Mouse (Mus musculus) right cerebral cortex, postnatal 4 days (tissue): Measurements from ENCODE around the gene Ncf1.

ENCODE experiments used
- DNase-seq: peaks from one replicate; pipeline ENCODE4 v3.0.0-alpha.2; 2022

Gene Ncf1

DNA sequence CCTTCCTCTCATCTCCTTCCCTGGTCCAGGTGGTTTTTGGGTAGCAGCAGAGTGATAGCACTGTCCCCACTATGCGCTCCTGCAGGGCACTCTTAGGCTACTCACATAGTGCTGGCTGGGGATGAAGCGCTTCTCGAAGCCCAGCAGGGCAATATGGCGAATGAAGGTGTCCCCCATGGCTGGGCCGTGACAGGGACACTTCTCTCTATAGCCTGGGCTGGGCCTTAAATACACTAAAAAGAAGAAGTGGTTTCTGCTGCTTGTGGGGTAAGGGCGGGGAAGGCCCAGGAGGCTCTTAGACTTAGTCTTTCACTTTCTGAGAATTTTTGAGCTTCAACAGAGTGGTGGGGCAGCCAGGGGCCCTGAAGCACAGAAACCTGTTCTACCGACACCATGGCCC is at the start of gene Ncf1:
Ncf1 (minus strand) TSS at position 235 of the 400 bp plus-strand sequence.
- no peak for DNase-seq

DNA sequence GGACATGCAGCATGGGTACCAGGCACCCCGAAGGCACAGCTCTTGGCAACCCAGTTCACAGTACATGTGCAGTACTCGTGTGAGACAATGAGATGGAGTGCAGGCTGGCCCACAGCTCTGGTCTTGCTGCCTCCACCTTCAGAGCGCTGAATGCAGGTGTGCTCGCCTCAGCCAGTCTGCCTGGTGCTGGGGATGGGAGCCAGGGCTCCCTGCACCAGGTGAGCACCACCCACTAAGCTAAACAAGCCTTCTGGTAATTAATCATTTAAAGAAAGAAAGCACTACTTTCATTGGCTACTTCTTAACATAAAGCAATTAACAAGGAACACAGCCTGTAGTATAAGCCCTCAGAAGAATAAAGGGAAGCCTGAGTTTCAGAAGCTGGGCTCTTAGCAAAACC is 47.7 kb upstream of the Ncf1 start:
- no peak for DNase-seq

DNA sequence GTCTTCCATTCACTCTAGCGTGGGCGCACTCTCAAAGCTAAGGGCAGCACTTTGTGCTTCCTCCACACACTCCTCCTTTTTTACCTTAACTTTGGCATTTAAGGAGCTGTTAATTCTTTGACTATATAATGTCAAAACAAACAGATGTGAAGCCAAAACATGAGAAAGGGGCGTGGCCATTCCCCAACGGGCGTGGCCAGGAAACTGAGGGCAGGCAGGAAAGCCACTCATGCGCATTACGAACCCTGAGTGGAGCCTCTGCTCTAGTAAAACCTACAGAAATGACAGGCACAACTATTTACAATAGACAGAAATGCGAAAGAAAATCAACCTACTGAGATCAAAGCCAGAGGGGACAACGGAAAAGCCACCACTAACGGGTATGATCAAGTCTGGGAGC is 46.1 kb upstream of the Ncf1 start:
- no peak for DNase-seq

DNA sequence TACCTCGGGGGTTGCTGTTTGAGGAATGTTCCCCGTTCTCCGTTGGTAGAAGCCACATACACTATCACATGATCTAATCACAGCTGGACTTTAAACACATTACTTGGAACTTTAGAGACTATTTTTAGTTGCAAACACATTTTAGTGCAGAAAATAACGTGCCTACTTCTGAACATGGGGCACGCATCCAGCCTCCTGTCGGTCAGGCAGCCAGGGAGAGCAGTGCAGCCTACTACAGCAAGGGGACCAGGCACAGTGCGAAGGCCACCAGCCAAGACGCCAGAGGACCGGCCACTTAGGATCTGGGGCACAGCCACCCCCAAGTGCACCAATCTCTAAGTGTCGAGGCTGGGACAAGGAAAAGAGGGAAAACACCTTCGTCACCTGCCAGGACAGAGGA is 45.6 kb upstream of the Ncf1 start:
- peak; percentile 22 for DNase-seq

DNA sequence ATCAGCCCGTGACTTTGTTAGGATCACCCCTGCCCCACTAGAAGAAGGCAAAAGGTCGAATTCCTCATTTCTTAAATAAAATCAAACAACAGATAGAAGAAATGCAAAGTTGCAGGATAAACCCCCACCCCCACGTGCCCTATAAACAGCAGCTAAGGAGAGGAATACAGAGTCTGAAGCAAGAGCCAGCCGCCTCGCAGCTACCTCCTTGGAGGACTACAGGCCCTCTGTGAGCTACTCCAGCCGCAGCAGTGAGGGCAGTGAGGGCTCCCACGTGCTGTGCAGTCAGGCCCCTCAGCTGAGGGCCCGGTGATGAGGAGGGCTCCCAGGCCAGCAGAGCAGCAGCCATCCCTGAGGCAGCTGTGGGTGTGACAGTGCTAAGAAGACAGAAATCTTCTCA is 44.3 kb upstream of the Ncf1 start:
- no peak for DNase-seq

DNA sequence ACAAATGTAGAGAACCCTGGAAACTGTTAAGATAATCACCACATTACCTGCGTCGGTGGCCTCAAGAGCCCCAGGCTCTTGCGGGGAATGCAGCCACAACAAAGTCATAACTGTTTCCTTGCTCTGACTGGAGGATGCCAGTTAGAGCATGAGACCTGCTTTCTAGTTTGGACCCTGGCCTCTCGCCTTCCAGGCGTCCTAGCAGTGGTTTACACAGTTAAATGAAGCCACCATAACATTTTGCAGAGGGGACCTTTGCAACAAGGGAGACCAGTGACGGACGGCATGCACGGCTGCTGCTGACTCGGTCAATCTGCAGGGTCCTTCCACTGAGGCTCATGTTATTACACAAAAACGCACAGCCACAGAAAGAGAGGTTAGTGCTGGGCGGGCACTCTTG is 43.3 kb upstream of the Ncf1 start:
- no peak for DNase-seq

DNA sequence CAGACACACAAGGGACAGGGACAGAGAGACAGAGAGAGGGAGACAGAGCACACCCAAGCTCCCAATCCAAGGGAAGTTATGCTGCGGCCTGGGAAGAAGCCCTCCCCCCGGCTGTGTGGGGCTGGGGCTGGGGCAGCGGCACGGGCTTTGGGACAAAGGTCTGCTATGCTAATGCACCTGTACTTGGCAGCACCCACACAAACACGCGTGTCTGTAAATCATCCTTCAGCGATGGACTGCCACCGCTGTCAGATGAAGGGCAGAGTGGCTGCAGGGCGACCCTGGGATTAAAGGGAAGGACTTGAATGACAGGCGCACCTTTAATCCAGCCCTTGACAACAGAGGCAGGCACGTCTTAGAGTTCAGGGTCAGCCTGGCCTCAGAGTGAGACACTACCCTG is 42.0 kb upstream of the Ncf1 start:
- no peak for DNase-seq

DNA sequence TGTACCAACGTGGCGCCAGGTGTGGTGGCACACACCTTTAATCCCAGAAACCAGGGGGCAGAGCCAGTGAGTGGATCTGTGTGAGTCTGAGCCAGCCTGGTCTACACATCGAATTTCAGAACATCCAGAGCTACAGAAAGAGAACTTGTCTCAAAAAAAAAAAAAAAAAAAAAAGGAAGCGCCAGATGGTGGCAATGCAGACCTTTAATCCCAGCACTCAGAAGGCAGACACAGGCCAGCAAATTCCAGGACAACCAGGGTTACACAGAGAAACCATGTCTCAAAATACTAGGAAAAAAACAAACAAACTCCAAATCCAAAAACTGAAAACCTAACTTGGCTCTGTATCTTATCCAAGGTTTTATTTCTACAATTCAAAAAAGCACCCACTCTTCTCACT is 41.1 kb upstream of the Ncf1 start:
- DNase-seq = no peak

DNA sequence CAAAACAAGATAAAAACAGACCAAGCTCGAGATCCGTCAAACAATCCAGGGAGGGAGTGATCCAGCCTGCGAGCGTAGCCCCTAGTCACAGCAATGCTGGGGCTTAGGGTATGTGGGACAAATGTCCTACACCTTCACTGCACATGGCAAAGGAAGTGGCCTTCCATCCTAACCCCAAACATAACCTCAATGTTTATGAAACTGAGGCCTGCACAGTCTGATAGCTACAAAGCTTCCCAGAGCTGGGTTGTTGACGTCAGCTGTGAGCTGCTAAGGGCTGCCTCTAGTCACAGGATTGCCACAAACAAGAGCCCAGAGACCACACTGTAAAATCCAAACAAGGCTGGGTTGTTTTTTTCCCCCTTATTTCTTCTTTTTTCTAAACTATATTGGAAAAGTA is 40.3 kb upstream of the Ncf1 start:
- DNase-seq = no peak

DNA sequence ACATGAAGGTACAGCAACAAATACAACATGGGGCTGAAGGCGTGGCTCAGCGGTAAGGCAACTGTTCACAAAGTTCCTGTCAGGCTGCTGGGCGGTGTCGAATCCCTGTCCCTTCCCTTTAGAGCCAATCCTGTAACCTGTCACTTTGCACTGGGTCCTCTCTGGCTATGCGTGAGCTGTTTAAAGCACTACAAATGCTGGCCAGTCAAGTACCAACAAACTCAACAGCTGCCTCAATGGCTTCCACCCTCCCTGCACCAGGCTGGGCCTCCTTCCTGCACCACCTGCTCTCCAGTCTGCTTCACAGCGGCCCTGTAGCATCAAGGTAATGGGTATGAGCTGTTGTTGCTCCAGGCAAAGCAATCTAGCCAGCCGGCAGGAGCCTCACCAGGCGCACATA is 39.3 kb upstream of the Ncf1 start:
- DNase-seq = no peak

DNA sequence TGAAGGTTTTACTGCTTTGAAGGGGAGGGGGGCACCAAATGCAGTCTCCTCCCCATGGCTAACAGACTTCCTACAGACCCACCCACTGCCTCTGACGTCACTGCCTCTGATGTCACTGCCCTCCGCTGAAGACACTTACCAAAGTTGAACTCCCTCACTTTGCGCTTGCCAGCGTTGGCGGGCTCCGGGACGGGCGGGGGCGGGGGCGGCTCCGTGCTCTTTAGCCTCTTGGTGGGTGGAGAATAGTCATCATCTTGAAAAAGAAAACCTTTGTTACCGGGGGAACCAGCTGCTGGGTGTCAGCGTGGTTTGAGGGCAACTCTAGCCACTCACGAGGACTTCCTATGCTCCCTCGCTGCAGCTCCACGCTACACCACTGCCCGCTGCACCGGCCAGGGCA is 37.0 kb upstream of the Ncf1 start:
- no peak for DNase-seq

DNA sequence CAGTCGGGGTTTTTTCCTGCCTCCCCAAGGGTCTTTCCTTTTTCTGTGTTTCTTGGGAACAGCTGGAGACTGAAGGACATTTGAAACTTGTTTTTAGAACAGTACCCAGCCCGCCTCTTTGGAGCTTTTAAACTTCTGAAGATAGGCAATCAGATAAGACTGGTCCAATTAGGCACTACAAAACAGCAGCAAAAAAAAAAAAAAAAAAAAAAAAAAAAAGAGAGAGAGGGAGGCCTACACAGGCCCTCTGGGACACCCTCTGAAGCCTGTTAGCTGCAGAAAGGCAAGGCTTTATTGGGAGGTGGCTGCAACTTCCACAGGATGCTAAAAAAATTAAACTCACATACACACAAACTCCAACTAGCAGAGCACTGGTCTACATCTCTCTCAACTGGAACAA is 36.5 kb upstream of the Ncf1 start:
- no peak for DNase-seq

DNA sequence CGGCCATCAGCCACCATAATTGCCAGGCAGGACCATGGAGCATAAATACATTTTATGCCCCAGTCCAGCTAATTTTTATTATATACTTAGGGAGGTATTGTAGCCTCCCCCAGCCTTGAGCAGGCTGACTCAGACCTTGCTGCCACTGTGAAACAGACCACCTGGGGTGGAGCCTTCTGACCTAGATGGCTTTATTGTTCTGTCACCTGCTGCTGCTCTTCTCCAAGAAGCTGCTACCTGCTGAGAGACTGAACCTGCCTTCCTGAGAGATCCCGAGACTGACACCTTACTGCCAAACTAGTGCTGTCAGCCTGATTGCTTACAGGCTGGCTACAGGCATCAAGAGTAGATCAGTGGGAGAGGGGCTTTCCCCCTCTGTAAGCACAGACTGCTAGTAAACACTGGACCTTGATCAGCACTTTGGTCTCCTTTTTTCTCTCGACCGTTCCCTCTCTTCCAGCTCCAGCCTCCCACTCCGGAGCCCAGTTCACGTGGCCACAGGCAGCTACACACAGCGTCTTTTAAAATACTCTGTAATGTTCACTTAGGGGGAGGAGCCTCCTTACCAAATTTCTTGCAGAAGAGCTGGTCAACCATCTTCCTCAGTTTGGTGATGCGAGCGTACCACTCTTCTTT is 30.7 kb upstream of the Ncf1 start:
- no peak for DNase-seq

DNA sequence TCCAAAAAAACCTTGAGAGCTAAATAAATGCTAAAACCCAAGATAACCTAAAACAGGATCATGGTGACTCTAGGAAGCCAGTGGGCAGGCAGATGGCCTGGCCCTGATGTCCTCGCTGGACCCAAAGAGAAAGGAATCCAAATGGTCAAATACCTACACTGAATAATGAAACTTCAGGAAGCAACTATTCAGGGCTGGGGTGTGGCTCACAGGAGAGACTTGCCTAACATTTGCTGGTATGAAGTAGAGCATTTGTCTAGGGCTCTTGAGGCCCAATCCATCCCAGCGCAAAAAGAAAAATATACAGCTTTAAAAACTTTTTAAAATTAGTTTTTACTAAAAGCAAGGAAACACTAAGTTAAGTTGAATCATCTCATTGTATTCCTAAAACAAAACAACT is 29.5 kb upstream of the Ncf1 start:
- no peak for DNase-seq

DNA sequence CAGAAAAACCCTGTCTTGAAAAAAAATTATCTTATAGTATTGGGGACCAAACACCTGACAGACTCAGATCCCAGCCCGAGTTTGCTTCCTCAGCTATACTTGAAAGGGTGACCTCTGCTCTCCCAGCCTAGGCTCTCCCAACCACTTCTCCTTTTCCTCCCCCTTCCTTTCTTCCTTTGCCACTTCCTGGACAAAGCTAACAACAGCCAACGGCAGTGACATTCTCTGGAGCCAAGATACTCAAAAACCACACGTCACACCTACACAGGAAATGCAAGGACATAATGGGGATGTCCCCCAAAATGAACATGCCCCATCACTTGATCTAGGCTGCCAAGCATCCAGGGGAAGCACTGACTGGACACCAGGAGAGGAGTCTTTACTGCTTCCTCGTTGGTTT is 29.0 kb upstream of the Ncf1 start:
- DNase-seq = no peak

DNA sequence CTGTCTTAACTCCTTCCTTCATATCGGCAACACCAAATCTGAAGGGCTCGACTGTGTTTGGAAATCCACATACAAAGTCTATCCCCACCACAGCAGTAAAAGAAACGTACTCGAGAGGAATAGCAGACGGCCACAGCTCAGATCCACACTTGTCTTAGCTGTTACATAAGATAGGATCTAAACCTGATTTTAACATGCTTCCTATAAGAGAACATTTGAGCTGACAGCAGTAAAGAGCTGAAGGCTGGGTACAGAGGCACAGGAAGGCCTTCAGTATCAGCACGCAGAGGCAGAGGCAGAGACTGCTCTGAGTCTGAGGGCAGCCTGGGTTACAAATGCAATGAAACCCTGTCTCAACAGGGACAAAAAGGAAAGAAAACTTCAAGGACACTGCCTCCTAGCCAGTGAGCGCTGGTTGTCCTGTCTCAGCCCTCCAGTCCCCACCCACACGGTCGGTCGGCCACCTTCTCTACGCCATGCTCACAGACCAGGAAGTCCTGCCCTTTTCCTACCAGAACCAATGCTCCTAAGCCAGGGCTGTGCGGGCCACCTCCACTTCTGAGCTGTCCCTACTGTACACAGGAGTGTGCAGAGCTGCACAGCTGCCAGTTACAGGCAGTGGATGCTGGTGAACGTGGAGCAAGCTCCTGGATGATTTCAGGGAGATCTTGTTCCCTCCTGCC is 28.1 kb upstream of the Ncf1 start:
- no peak for DNase-seq

DNA sequence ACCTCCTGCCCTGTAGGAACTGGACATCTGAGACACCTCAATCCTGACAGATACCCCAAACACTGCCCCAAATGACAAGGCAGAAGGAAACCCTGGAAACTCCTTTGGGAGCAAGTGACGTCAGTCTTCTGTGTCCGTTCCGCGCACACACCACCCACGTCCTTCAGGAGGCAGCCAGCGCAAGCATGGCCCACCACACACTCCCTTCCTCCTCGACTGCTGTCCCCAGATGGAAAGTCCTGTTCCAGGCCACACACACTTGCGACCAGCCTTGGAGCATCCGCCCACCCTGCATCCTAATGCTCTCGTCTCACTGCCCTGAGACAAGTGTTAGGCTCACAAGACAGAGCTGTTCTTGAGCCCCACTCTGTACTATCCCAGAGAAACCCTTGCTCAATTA is 25.9 kb upstream of the Ncf1 start:
- DNase-seq = no peak

DNA sequence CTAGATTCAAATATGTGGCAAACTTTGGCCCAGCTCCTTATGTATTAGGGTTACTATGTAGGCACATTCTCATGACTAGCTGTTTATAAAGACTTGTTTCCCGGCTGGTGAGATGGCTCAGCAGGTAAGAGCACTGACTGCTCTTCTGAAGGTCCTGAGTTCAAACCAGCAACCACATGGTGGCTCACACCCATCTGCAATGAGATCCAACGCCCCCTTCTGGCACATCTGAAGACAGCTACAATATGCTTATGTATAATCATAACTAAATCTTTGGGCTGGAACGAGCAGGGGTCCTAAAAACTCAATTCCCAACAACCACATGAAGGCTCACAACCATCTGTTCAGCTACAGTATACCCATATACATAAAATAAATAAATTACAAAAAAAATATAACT is 24.4 kb upstream of the Ncf1 start:
- no peak for DNase-seq

DNA sequence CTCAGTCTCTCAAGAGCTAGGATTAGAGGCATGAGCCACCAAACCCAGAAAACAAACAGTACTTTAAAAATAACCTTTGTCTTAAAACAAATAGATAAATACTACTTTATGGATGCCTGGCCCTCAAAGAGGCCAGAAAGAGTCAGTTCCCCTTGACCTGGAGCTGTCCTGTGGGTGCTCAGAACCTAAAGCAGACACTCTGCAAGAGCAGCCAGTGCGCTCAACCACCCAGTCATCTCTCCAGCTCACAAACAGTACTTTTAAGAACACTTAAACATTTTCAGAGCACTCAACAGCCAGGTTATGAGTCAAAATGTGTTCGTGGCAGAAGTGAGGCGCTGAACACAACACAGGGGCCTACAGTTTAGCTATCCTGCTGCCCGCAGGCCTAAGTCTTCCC is 21.7 kb upstream of the Ncf1 start:
- DNase-seq = no peak

DNA sequence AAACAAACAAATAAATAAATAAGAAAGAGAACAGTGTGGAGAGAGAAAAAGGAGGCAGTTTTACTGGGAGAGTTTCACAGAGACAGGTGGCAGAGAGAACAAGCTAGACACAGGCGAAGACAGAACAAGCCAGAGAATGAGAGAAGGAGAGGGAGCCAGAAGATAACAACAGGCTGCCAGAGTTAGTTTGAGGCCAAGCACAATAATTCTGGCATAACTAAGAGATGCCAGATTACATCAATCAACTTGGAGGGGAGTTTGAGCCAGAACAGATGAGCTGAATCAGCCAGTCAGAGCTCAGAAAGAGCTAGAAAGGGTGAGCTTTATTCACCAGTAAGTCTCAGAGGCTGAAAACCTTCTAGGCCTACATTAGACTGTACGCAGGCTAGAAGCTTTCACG is 21.2 kb upstream of the Ncf1 start:
- DNase-seq = no peak

DNA sequence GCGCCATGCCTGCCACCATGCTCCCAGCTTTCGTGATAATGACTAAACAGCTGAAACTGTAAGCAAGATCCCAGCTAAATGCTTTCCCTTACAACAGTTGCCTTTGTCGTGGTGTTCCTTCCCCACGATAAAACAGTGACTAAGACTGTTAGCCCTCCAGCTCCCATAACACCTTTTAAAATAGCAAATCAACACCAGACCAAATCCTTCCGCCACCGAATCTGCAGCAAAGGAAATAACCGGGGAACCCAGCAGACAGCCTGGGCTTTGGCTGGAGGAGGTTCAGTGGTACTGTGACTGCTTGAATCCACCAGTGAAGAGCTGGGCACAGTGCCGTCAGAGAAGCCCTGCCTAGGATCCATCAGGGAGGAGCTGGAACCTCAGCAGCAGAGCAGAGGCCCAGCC is 19.8 kb upstream of the Ncf1 start:
- DNase-seq = no peak

DNA sequence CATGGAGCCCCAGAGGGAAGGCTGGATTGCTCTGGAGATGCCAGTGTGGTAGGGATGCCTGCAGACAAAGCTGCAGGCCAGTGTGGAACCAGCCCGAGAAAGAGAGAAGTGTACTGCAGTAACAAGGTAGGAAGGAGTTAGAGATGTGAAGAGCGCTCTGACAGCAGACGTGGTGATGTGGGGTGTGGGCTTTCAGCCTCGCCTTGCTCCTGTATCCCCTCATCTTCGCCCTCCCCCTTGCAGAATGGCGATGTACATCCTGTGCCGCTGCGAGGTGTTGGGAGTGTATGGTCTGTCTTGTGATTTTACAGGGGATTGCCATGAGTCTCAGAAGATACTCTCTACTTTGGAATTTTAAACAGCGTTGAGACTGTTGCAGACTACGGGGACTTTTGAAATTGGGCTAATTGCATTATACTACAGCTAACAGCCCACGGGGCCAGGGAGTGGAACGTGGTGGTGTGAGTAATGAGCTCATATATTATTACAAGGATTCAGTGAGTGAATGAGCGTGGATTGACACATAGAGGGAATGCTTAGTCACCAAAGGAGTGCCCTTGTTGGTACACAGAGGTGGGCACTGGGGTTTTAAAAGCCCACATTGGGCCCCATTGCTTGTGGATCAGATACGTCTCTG is 19.3 kb upstream of the Ncf1 start:
- DNase-seq = no peak

DNA sequence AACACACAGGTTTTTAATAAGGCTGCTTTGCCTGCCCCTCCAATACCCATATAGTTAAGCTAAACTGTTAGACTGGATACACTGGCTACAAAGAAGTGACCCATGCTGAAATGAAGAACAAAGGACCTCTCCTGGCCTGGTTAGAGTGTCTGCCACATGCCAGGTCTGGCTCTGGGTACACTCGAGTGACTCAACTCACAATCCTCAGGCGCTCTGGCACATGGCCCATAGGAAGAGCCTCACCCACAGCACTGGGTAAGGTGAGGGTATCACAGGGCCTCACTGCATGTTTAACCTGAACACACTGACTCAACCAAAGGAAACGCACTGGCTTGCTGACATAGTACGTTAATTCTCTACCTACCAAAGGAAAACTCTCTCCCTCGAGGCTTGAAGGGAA is 16.7 kb upstream of the Ncf1 start:
- no peak for DNase-seq

DNA sequence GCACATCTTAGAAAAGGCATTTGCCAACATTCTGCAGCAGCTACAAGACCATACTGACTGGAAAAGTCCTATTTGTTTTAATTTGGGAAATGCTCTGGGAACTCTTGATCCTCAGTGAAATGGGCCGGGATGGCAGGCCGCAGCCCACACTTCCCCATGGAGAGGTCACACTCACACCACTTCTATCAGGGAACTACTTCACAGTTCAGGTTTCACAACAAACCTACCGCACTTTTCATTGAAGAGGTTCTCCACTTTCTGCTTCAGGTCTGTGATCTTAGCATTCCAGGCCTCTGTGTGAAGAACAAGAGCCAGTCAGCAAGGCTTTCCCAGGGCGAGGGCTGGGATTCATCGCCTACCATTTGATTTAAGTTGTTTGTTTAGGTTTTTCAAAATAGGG is 15.5 kb upstream of the Ncf1 start:
- no peak for DNase-seq
